Mouse (Mus musculus): Measurements from ENCODE around the gene Olfr1346.
A peak's percentile ranks its signal among the peaks of the same experiment; 100 is the strongest.

The Olfr1346 gene

DNA sequence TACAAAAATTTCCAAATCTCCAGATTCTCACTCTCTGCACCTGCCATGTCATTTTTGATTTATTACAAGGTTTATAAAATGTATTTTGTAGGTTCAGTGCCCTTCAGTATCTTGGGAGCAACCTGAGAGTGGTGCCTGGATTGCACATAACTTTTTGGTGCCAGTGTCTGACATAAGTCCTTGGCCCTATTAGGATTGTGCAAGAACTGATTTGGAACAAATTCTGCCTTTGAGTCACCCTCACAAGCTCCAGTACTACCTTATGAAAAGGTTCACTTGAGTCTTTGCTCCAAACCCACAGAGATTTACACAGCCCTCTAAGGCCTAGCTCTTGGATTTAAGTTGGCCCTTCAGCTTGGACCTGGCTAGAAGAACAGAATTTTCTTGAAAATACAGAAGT lies at the start of gene Olfr1346:
Olfr1346 (plus strand) TSS at position 151 of the 400 bp plus-strand sequence.
- DNase-seq, result no peak

DNA sequence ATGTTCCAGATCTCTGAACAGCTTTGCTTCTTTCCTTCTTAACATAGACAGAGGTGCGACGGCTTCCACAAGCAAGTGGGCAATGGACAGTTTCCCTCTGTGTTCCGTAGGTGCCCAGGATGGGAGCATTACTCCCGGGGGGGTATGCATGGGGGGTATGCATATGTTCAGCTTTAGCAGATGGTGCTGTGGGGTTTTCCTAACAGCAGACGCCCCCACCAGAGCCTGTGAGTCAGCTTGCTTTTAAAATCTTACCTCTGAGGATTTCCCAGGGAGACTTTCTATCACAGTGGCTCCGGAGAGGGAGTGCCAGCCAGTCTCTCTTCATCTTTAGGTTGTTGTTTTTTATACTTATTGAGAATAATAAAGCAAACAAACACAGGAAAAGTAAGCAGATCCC lies 47.0 kb upstream of the Olfr1346 start:
- no peak for DNase-seq

DNA sequence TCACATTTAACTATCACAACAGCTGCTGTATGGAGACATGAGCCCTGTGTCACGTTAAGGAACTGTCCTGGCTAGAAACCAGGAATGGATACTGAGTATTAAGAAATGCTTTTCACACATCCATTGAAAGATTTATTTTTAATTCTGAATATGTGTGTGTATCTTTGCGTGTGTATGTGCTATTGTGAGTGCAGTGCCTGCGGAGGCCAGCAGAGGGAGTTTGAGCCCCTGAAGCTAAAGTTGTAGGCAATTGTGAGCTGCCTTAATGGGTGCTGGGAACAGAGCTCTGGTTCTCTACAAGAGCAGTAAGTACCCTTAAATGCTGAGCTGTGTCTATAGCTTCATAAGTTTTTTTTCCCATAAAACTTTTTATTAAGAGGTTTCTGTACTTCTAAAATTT lies 37.5 kb upstream of the Olfr1346 start:
- DNase-seq, result no peak

DNA sequence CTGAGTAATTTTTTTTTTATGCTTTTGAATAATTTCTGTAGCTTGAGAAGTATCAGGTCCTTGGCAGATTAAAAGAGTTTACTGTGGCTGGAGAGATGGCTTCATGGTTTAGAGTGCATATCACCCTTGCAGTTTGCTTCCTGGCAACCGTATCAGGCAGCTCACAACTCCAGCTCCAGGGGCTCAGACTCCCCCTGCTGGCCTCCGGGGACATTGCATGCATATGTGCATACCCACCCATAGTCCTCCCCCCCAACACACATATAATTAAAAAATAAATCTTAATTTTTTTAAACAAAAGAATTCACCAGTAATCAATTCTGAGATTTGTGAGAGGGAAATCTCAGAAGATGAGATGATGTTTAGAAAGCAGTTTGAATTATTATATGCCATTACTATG lies 36.6 kb upstream of the Olfr1346 start:
- peak; percentile 40 for DNase-seq

DNA sequence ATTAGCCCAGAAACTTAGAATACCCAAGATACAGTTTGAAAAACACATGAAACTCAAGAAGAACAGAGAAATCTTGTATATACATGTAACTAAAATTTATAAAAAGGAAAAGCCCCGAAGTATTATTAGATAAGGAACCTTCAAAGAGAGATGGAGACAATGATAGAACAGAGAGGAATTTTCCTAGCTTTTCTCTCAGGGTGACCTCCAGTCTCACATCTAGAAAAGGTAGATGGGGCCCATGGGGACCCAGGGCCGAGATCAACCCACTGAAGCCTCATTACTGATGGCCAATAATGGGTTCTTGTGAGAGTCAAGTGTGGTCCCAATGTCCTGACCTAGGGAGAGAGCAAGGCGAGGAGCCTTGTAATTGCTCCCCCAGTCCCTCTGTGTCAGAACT lies 28.5 kb upstream of the Olfr1346 start, which contains the start of gene Olfr1344:
Olfr1344 (plus strand) TSS at position 301 of the 400 bp plus-strand sequence.
- DNase-seq, result no peak

DNA sequence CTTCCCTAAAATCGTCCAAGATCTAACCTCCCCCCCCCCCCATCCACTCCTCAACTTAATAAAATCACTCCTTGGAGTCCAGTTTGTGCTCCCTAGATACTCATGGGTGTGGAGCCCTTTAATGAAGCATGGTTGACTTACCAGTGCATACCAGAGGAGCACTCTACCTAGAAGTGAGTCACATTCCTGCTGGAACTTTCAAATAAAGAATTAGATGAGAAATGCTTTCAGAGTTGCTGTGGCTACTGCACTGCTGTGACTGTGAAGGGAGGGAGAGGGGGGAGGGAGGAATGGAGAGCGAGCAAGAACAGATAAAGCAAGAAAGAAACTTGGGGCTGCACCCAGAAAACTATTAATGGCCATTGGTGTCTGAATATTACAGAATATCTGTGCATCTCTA lies 25.7 kb upstream of the Olfr1346 start:
- DNase-seq, result peak; percentile 6

DNA sequence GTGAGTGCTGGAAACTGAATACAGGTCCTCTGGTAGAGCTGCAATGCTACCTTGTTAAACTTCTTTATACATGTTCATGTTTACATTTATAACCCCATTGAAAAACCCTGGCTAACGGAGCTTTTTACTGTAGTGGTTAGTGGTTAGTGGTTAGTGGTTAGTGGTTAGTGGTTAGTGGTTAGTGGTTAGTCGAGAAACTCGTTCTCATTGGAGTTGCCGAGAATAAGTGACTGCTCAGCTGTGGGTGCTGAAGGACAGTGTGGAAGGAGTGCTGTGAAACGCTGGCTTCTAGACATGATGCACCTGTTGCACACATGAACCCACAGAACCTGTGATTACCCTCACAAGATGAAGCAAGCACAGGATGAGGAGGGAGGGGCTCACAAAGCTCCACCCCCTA lies 19.1 kb upstream of the Olfr1346 start:
- DNase-seq, result no peak

DNA sequence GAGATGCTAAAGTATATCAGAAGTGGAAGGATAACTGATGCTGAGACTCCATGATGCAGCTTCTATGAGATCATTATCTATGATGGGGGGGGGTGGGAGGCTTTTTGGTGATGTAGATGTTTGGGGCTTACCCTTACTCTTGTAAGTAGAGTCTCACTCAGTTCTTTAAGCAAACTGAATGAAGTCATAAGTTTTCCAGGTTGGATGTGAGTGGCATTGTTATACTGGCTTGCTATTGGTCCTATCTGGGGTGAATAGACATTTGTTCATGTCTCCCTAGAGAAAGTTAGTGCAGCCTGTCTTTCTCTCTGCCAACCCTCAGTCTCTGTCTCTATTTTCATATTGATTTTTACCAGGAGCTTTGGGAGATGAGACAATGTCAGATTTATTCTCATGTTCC lies 11.0 kb upstream of the Olfr1346 start, which contains the start of gene Olfr1336:
Olfr1336 (plus strand) TSS at position 301 of the 400 bp plus-strand sequence.
- DNase-seq, result no peak

DNA sequence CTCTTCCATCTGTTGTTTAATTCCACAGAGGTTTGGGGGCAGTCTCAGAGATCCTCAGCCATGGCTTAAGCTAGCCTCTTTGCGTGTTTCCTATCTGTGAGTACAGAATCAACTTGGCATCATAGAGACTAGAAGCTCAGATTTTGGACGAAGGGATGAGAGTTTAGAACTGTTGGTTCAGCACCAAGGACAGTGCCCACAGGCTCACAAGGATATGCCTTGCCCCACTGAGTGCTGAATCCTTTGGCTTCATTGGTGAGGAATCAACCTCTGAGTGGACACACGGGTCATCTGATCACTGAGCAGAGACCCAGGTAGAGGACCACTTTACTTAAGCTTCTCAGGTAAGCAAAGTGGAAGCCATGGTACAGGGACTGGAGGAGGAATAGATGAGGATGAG lies 10.5 kb upstream of the Olfr1346 start:
- no peak for DNase-seq

DNA sequence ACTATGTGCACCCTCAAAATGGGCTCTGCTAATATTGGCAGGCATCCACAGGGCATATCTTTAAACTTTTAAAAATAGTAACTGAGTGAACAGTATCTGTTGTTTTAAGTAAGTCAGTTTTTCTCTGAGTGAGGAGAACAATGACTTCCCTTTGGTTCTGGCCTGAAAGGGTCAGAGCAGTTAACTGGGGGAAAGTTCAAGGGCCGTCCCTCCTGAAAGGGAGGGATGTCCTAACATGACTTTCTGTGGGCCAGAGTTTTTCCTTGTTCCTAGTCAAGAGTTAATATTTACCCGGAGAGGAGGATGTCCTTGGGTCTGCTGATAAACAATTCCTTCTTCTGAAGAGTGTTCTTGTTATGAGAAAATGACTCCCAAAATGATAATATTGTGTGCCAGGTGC lies 10.7 kb downstream of the Olfr1346 start:
- peak; percentile 83 for DNase-seq

DNA sequence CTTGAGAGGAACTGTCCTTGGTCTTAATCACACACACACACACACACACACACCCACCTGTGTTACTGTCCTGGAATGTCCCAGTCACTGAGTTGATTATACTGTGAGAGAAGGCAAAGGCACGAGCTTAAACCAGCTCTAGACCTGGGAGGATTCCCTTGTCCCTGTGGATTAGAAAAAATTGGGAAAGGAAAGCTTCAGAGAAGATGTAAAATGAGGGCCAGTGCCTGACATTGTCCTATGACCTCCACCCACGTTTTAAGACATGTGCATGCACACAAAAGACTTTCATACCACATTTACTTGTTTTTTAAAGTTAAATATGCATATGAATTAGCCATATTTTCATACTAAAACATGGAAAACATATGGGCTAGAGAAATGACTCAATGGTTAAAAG lies 19.9 kb downstream of the Olfr1346 start, which contains the start of gene Olfr5:
Olfr5 (minus strand) TSS at position 101 of the 400 bp plus-strand sequence.
- no peak for DNase-seq

DNA sequence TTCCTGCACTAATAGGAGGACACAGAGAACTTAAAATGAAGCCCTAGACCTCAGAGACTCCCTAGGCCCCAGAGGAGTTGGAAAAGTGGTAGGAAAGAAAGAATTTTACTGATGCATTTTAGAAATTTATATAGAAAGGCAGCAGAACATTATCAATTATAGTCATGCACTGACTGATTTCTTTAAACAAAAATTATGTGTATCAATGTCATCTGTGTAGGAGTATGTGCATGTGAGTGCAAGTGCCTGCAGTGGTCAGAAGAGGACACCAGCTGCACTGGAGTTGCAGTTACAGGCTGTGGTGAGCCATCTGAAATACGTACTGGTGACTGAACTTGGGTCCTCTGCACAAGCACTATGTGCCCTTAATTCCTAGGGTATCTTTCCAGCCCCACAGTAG lies 32.8 kb downstream of the Olfr1346 start, which contains the start of gene Olfr1347:
Olfr1347 (minus strand) TSS at position 101 of the 400 bp plus-strand sequence.
- no peak for DNase-seq

DNA sequence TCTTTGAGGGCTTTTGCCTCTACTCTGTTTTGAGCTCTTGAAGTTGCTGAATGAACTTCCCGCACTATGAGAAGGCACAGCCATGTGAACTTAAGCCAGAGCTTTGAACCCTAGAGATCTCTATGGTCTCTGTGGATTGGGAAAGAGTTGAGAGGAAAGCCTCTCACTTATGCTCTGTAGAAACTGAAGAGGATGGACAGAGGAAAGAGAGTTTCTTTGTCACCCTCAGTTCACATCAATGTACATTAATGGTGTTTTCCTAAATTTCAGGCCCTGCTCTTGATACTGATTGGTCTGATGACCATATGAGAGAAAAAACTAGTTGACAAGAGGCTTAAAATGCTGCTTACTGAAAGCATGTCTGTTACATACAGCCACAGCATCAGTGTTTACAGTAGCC lies 41.7 kb downstream of the Olfr1346 start, which contains the start of gene Olfr1348:
Olfr1348 (minus strand) TSS at position 101 of the 400 bp plus-strand sequence.
- no peak for DNase-seq

DNA sequence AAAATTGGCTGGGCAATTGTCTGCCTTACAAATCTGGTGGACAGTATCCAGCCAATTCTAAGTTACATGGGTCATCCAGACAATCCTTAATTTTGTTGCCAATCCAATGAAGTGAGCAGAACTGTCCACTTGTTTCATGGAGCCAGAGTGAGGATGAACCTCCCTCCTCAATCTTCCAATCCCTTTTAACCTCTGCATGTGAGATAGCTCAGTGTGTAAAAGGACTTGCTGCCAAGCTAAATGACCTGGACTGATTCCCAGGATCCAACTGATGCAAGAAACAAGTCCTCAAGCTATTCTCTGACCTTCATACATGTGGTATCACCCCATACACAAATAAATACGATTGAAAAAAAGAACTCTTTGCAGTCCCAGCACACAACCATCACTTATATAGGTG lies 54.8 kb downstream of the Olfr1346 start:
- no peak for DNase-seq

DNA sequence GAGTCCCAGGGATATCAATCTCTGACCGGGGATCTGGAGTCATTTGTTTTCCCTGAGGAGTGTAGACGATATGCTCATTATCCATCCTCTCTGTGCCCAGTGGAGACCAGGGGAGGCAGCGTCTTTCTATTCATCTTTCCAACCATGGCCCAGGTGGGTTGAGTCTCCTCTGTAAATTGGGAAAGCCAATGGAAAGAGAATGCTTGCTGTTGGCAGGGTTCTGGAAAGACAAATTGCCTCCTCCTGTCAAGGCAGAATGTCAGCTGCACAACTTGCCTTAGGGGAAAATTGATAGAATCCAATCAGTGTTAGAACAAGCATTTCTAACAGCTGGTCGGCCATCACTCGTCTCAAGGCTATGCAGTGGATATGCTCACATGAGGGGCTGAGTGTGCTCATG lies 55.9 kb downstream of the Olfr1346 start, which contains the start of gene Olfr1349:
Olfr1349 (minus strand) TSS at position 101 of the 400 bp plus-strand sequence.
- DNase-seq, result no peak

DNA sequence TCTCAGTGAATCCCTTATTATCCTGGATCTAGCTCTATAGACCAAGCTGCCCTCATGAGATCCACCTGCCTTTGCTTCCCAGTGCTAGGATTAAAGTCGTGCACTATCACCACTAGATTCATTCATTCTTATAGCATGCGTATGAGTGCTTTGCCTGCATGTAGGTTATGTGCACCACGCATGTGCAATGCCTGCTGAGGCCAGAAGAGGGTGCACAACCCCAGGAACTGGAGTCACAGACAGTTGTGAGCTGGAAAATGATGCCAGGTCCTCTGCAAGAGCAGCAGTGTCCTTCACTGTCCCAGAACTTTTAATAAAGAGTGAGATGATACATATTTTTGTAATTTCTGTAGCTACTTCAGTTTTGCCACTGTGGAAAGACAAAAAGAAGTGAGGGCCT lies 58.1 kb downstream of the Olfr1346 start:
- DNase-seq, result no peak

DNA sequence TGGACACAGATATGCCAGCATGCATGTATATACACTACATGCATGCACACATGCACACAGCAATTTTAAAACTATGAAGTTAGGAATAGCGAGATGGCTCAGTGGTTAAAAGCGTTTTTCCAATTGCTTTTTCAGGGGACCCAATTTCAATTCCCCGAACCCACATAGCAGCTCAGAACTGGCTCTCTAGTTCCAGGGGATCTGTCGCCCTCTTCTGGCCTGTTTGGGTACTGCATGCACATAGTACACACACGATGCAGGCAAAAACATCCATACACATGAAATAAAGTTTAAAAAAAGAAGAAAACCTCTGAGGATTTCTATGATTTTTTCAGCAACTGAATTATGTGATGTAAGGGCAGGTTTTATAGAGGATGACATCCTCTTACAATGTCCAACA lies 59.2 kb downstream of the Olfr1346 start:
- DNase-seq, result peak; percentile 28
